Mouse (Mus musculus) embryonic facial prominence, embryonic 14.5 days (tissue): ENCODE measurements around the gene Cacnb4. TPM values are rescaled to one million over a fixed set of nuclear protein-coding genes. Genes with fewer than 3 reads are reported as not detected.

Experiments used
- ATAC-seq: fragments of 200-750 bp; cut with Nextera tagmentation; 2 replicates; pipeline ENCODE4 v1.8.0; 2017; ENCODE audit warnings: low read depth, moderate number of reproducible peaks, moderate TSS enrichment
- DNase-seq: peaks from one replicate; pipeline ENCODE4 v3.0.0-alpha.2; 2015; ENCODE audit warnings: low spot score
- H3K27ac ChIP-seq: fragments of 300-500 bp; sonication (generic); replicated peaks from 2 replicates; pipeline ENCODE4 v1.5.1; 2014; ENCODE audit warnings: low read depth, mild to moderate bottlenecking, low read length, moderate library complexity
- H3K27me3 ChIP-seq: fragments of 300-500 bp; sonication (generic); replicated peaks from 2 replicates; pipeline ENCODE4 v1.6.1; 2014; ENCODE audit warnings: low read length; ENCODE audit not compliant: control insufficient read depth, insufficient read depth
- H3K36me3 ChIP-seq: fragments of 300-500 bp; sonication (generic); 2 replicates; pipeline ENCODE4 v1.6.1; 2014; ENCODE audit warnings: low read length, mixed read lengths; ENCODE audit not compliant: control insufficient read depth, insufficient read depth
- H3K4me1 ChIP-seq: fragments of 300-500 bp; sonication (generic); 2 replicates; pipeline ENCODE4 v1.6.1; 2014; ENCODE audit warnings: antibody characterized with exemption, low read length; ENCODE audit not compliant: control insufficient read depth, insufficient read depth
- H3K4me2 ChIP-seq: fragments of 300-500 bp; sonication (generic); 2 replicates; pipeline ENCODE4 v1.6.1; 2014; ENCODE audit warnings: low read depth, mild to moderate bottlenecking, low read length, moderate library complexity, mixed read lengths
- H3K4me3 ChIP-seq: fragments of 300-500 bp; sonication (generic); 2 replicates; pipeline ENCODE4 v1.5.1; 2014; ENCODE audit warnings: low read depth, mild to moderate bottlenecking, low read length
- H3K9ac ChIP-seq: fragments of 300-500 bp; sonication (generic); 2 replicates; pipeline ENCODE4 v1.6.1; 2014; ENCODE audit warnings: low read depth, mild to moderate bottlenecking, low read length, moderate library complexity, mixed read lengths
- H3K9me3 ChIP-seq: fragments of 300-500 bp; sonication (generic); 2 replicates; pipeline ENCODE4 v1.6.1; 2016; ENCODE audit warnings: low read length; ENCODE audit not compliant: control insufficient read depth
- WGBS: fragments of 180-500 bp; shearing (Covaris S2); extraction: QIAGEN DNeasy Blood & Tissue Kit; methylation state at CpG from one replicate; pipeline ENCODE4 v1.1.7; 2014; 5-methylcytosine and 5-hydroxymethylcytosine counted together
- polyA plus RNA-seq: library from polyadenylated mRNA; unstranded; fragments of >200 nt; fragmentation: Nextera tagmentation; extraction: Ambion mirVana; gene quantifications from 2 replicates; pipeline ENCODE4 v1.2.1, GENCODE M21; 2014

The Cacnb4 gene
- polyA plus RNA-seq, 1 experiment from 2014 or later, result 1.4 TPM

DNA sequence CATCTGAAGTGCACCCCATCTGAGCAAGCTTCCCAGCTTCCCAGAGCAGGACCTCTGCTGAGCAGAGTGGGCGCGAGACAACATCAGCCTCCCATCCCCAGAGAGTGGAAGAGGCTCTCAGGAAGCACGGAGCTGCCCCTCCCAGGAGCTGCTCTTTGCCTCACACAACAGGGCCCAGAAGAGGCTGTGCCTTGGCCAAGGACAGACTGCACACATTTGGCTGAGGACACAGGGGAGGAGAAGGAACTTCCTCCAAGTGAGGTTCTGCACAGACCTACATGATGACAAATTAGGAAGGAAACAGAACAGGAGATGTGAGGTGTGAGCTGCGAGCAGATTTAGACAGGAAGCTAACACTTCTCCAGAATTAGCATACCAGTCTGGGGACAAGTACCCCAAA lies 38.4 kb downstream of the Cacnb4 start:
- no peak overlapping the region for H3K9ac ChIP-seq
- H3K4me1 ChIP-seq, result no peaks in the 10 kb centered on the region
- H3K27me3 ChIP-seq, result no peaks in the 10 kb centered on the region
- H3K36me3 ChIP-seq, result no peaks in the 10 kb centered on the region
- WGBS, result 53% methylated on average over 3 of the region's 4 CpGs
- no peak for DNase-seq
- H3K27ac ChIP-seq, result no peak overlapping the region
- H3K4me2 ChIP-seq, result no peak overlapping the region
- no peaks in the 10 kb centered on the region for H3K9me3 ChIP-seq
- no peak overlapping the region for H3K4me3 ChIP-seq
- ATAC-seq, result no peak

DNA sequence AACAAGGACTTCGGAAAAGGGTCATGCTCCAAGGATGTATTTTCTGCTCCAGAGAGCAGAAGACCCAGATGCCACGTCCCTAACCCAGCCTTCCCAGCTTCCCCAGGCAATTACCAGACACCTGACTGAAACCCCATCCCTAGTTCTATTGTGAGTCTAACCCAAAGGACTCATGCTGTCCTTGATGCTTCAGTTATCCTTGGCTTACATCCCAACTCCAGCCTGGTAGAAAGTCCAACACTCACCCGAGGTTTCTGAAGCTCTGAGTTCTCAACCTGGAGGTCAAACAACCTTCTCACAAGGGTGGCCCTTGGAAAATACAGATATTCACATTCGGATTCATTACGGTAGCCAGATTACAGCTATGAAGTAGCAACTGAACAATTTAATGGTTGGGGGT lies 40.6 kb downstream of the Cacnb4 start:
- no peaks in the 10 kb centered on the region for H3K36me3 ChIP-seq
- H3K9ac ChIP-seq, result no peak overlapping the region
- no peak overlapping the region for H3K4me2 ChIP-seq
- no peaks in the 10 kb centered on the region for H3K4me1 ChIP-seq
- H3K27ac ChIP-seq, result no peak overlapping the region
- ATAC-seq (no peak), DNase-seq (no peak)
- no peak overlapping the region for H3K4me3 ChIP-seq
- WGBS, result 56% methylated on average over 5 of the region's 5 CpGs
- no peaks in the 10 kb centered on the region for H3K27me3 ChIP-seq
- no peaks in the 10 kb centered on the region for H3K9me3 ChIP-seq

DNA sequence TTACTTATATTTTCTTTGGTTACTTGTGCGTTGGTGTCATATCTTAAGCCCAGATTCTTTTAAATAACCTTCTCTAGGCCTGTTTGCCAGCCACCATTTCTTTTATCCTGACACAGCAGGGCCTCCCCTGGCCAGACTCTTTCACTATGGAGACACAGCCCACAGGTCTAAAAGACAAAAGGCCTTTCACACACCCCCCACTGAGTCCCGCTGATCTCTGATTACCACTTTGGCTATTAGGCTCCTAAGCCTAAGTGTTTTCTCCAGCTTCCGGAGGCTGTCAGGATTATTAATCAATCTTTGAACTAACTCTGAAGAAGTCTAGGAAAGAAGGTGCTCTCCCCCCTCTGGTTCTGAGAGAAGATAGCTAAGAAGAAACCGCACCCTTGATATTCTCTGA lies 41.3 kb downstream of the Cacnb4 start:
- Histone ChIP-seq H3K4me2 (no peak overlapping the region), H3K4me1 (no peaks in the 10 kb centered on the region), H3K36me3 (no peaks in the 10 kb centered on the region), H3K4me3 (no peak overlapping the region), H3K27ac (no peak overlapping the region), H3K9ac (no peak overlapping the region), H3K9me3 (no peaks in the 10 kb centered on the region), H3K27me3 (no peaks in the 10 kb centered on the region)
- ATAC-seq (no peak), DNase-seq (no peak)
- WGBS, result 22% methylated on average over 4 of the region's 4 CpGs

DNA sequence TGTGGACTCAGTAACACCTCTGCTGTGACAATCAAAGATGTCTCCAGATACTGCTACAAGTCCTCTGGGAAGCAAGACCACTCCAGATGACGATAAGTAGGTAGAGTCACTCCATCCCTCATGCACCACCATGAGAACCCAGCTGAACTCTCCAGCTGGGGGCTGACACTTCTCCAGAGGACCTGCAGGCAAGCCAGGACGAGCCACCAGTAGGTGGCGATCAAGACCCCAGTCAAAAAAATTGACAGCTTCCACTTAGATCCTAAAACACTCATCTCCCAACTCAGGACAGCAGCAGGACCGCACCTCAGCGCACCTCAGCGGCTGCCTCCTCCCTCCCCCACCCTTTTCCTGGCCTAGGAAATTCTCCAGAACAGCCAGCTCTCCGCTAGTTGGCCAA lies 43.8 kb downstream of the Cacnb4 start:
- Histone ChIP-seq H3K36me3 (no peaks in the 10 kb centered on the region), H3K9me3 (no peaks in the 10 kb centered on the region), H3K27ac (no peak overlapping the region), H3K27me3 (no peaks in the 10 kb centered on the region), H3K4me2 (no peak overlapping the region), H3K4me3 (no peak overlapping the region), H3K4me1 (no peaks in the 10 kb centered on the region), H3K9ac (no peak overlapping the region)
- ATAC-seq (no peak), DNase-seq (peak; percentile 65)
- 9% methylated on average over 7 of the region's 7 CpGs for WGBS

DNA sequence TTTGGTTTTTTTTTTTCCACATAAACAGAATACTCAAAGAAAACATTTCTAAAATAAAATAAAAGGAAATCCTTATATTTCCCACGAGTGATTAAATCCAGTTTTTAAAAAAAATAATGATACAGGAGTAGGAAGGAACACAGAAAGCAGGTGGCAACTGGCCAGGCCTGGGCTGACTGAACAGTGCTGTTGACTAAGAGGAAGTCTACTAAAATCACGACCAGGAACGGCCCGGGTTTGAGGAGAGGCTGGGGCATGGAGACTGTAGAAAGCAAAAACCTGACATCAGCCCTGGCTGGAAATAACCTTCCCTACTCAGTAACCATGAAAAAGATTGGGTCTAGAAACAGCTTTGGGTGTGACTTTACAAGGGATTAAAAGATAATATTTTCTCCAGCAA lies 48.4 kb downstream of the Cacnb4 start:
- H3K27ac ChIP-seq, result no peak overlapping the region
- no peak overlapping the region for H3K4me2 ChIP-seq
- DNase-seq (no peak), ATAC-seq (no peak)
- no peaks in the 10 kb centered on the region for H3K36me3 ChIP-seq
- WGBS, result 71% methylated on average over 4 of the region's 4 CpGs
- H3K9ac ChIP-seq, result no peak overlapping the region
- no peaks in the 10 kb centered on the region for H3K27me3 ChIP-seq
- no peaks in the 10 kb centered on the region for H3K9me3 ChIP-seq
- H3K4me1 ChIP-seq, result no peaks in the 10 kb centered on the region
- no peak overlapping the region for H3K4me3 ChIP-seq

DNA sequence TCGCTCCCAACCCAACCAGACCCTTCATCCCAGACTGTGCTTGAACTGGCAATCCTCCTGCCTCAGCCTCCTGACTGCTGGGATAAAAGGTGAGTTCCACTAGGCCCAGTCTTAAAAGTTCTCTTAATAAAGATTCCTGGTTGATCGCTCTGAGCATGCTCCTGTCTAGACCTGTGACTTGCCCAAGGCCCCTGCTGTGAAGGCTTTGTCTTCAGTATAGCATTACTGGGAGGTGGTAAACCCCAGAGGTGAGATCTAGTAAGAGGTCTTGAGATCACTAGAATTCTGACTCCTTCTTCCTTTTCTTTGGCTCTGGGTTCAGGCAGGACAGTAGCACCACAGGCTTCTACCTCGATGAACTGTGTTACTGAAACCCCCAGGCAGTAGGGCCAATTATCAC lies 50.4 kb downstream of the Cacnb4 start:
- no peak for ATAC-seq

DNA sequence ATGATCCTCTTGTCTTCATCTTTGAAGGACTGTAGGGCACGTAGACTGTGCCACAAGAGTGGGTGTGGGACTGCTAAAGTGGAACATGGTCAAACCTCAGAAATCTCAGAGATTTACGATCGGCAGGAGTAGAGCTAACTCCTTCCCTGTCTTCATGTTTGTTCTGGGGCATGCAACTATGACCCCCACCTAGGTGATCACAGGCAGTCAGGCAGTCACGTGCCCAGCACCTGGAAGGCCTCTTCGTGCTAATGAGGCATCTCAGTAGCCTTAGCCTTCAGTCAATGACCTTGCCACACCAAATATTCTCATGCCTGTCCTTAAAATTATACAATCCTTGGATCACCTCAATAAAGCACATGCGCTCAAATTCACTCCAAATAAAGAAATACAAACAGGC lies 50.9 kb downstream of the Cacnb4 start:
- Histone ChIP-seq H3K27me3 (no peaks in the 10 kb centered on the region), H3K9ac (no peak overlapping the region), H3K4me2 (no peak overlapping the region), H3K9me3 (no peaks in the 10 kb centered on the region), H3K4me1 (no peaks in the 10 kb centered on the region), H3K27ac (no peak overlapping the region), H3K4me3 (no peak overlapping the region), H3K36me3 (no peaks in the 10 kb centered on the region)
- ATAC-seq, result no peak
- WGBS, result 89% methylated on average over 6 of the region's 6 CpGs
- DNase-seq, result no peak

More for the DNA sequence above, 50.4 kb downstream of the Cacnb4 start:
- no peak overlapping the region for H3K4me3 ChIP-seq
- 80% methylated on average over 3 of the region's 3 CpGs for WGBS
- no peaks in the 10 kb centered on the region for H3K36me3 ChIP-seq
- H3K9me3 ChIP-seq, result no peaks in the 10 kb centered on the region
- no peak for DNase-seq
- H3K4me2 ChIP-seq, result no peak overlapping the region
- no peak overlapping the region for H3K27ac ChIP-seq
- H3K27me3 ChIP-seq, result no peaks in the 10 kb centered on the region
- H3K4me1 ChIP-seq, result no peaks in the 10 kb centered on the region
- H3K9ac ChIP-seq, result no peak overlapping the region

DNA sequence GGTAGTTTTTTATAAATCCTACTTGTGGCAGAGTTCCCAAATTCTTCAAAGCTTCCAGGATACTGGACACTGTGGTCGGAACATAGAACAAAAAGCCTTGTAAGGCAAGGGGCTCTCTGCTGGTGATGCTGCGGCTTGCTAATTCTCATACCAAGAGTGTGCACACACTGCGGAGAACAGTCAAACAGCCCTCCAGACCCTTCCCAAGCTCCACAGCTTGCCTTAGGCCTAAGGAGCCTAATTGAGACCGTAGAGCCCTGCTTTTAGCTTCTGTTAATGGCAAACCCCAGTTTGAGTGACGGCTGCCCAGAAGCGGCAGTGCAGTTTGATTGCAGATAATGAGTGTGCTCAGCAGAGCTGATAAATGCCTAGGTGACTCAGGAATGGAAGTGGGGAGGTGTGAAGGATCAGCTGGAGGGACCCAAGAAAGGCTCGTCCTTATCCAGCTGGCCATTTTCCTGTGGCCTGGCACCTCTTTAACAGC lies 52.7 kb downstream of the Cacnb4 start:
- no peaks in the 10 kb centered on the region for H3K4me1 ChIP-seq
- no peaks in the 10 kb centered on the region for H3K9me3 ChIP-seq
- H3K27ac ChIP-seq, result no peak overlapping the region
- ATAC-seq, result peak; percentile 47; the same call in 1 of the 2 replicates
- WGBS, result 41% methylated on average over 7 of the region's 7 CpGs
- peak; percentile 30 for DNase-seq
- H3K36me3 ChIP-seq, result no peaks in the 10 kb centered on the region
- H3K27me3 ChIP-seq, result no peaks in the 10 kb centered on the region
- no peak overlapping the region for H3K4me2 ChIP-seq
- no peak overlapping the region for H3K9ac ChIP-seq
- H3K4me3 ChIP-seq, result no peak overlapping the region

DNA sequence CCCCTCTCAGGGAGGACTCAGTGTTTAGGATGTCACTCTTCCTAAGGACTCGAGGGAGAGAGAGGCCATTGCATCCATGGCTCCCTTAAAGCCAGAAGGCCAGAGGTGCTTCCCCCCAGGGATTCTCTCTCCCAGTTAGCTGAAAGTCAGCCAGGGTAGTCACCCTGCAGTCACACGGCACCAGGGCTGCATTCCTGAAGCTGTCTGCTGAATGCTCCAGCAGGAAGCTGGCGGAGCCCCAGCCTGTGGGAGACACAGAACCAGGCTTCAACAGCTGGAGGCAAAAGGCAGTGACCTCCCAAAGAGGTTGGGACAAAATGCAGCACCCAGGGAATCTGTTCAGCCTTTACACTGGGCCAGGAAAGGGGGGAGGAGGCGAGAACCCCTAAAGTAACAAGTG lies 53.2 kb downstream of the Cacnb4 start:
- DNase-seq, result peak; percentile 45
- Histone ChIP-seq H3K4me2 (no peak overlapping the region), H3K27ac (no peak overlapping the region), H3K4me3 (no peak overlapping the region), H3K9ac (no peak overlapping the region), H3K4me1 (no peaks in the 10 kb centered on the region), H3K9me3 (no peaks in the 10 kb centered on the region), H3K36me3 (no peaks in the 10 kb centered on the region), H3K27me3 (no peaks in the 10 kb centered on the region)
- 38% methylated on average over 4 of the region's 4 CpGs for WGBS
- no peak for ATAC-seq
